Mouse (Mus musculus) hindbrain, embryonic 10.5 days (tissue): Measurements from ENCODE around the gene Tpx2. TPM values are rescaled to one million over a fixed set of nuclear protein-coding genes. Genes with fewer than 3 reads are reported as not detected.

Experiments
- DNase-seq: peaks from one replicate; pipeline ENCODE4 v3.0.0-alpha.2; 2017; ENCODE audit warnings: low spot score
- H3K27ac ChIP-seq: fragments of 300-500 bp; sonication (generic); 2 replicates; pipeline ENCODE4 v1.5.1; 2016; ENCODE audit warnings: mild to moderate bottlenecking, moderate library complexity
- H3K27me3 ChIP-seq: fragments of 300-500 bp; sonication (generic); 2 replicates; pipeline ENCODE4 v1.6.1; 2016; ENCODE audit warnings: mild to moderate bottlenecking; ENCODE audit not compliant: poor library complexity, insufficient read depth, severe bottlenecking
- H3K36me3 ChIP-seq: fragments of 300-500 bp; sonication (generic); 2 replicates; pipeline ENCODE4 v1.6.1; 2016; ENCODE audit warnings: mild to moderate bottlenecking, moderate library complexity
- H3K4me1 ChIP-seq: fragments of 300-500 bp; sonication (generic); replicated peaks from 2 replicates; pipeline ENCODE4 v1.6.1; 2016; ENCODE audit warnings: mild to moderate bottlenecking
- H3K4me3 ChIP-seq: fragments of 300-500 bp; sonication (generic); 2 replicates; pipeline ENCODE4 v1.5.1; 2016; ENCODE audit warnings: mild to moderate bottlenecking, moderate library complexity
- H3K9me3 ChIP-seq: fragments of 300-500 bp; sonication (generic); 2 replicates; pipeline ENCODE4 v1.6.1; 2016; ENCODE audit warnings: mild to moderate bottlenecking, moderate library complexity
- WGBS: fragments of 180-500 bp; shearing (Covaris S2); methylation state at CpG from one replicate; pipeline ENCODE4 v1.1.7; 2016; 5-methylcytosine and 5-hydroxymethylcytosine counted together
- polyA plus RNA-seq: library from polyadenylated mRNA; unstranded; fragments of >200 nt; fragmentation: Nextera tagmentation; extraction: Ambion mirVana; gene quantifications from 2 replicates; pipeline ENCODE4 v1.2.1, GENCODE M21; 2016

Tpx2 gene
- polyA plus RNA-seq, 1 experiment from 2014 or later: 106 TPM

DNA sequence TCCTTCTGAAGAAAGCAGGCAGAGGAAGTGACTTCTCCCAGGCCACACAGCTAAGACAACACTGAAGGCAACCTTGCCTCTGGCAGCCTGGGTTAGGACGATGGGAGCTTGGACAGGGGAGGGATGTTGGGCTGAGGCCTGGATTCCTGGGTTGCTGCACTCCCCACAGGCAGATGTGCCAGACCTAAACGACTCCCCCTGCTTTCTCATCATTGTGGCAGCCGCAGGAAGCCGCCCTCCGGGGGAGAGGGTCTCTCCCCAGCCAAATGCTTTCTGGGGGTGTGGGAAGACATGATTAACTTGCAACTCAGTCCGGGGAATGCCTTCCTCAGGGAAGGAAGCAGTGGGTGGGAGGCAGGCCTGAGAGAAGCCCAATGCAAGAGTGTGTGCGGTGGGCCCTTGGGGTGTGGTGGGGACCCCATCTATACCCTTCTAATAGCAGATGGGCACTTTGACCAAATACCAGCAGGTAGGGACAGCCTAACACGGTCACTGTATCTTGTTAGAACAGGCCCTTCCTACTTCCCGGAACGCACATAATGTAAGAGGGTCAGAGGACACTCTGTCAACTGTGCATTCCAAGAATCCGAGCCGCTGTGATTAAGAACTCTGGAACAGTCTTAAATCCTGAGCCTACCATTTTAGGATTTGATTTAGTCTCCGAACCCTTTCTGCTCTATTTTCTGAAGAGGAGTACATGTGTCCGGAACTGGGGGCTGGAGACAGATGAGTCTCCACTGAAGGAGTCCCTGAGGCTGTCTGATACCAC lies 80.6 kb downstream of the Tpx2 start:
- Histone ChIP-seq H3K4me1 (peaks cover 73% of the 10 kb centered on the region), H3K36me3 (no peaks in the 10 kb centered on the region), H3K27ac (0 out of 2 replicates have a peak overlapping the region, but pooled peaks have one; percentile 31), H3K27me3 (peaks cover 21% of the 10 kb centered on the region; the same call in 1 of the 2 replicates), H3K9me3 (no peaks in the 10 kb centered on the region), H3K4me3 (no peak overlapping the region)
- no peak for DNase-seq
- WGBS: 47% methylated on average over 14 of the region's 14 CpGs

DNA sequence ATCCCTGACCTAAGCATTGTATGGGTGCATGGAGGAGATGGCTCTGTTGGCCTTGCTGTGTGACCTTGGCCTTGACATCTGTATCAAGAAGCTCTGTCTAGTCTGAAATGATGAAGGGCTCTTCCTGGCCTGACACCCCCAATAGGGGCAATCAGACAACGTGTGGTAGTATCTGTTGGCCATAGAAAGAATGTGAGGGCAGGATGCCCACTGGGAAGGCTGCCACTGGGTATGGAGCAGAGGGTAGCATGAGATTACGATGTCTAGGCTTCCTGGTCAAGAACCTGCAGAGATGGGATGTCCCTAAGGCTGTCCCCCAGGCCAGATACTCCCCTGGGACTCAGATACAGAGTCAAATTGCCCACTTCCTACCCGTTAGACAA lies 81.2 kb downstream of the Tpx2 start:
- no peak overlapping the region for H3K4me3 ChIP-seq
- no peak for DNase-seq
- peaks cover 70% of the 10 kb centered on the region for H3K4me1 ChIP-seq
- no peaks in the 10 kb centered on the region for H3K9me3 ChIP-seq
- H3K27ac ChIP-seq: no peak overlapping the region; the same call in 1 of the 2 replicates
- WGBS: 76% methylated on average over 3 of the region's 3 CpGs
- no peaks in the 10 kb centered on the region for H3K36me3 ChIP-seq
- peaks cover 24% of the 10 kb centered on the region; the same call in 1 of the 2 replicates for H3K27me3 ChIP-seq

DNA sequence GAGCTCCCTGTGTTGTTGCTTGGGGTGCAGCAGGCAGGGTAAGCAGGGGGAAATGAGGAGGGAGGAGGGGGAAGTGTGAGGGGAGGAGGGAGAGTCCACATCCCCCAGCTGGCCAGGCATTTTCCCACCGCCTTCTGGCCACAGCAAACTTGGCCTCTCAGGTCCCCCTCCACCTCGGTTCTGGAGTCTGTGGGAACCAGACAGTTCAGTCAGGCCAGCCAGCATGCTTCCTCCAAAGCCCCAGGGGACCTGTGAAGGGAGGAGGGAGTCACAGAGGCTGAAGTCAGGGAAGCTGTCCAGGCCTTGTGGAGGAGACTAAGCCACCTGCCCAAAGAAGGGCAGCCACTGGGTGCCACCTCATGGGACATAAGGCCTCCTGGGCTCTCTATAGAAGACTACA lies 82.5 kb downstream of the Tpx2 start:
- H3K27ac ChIP-seq: peak overlapping the region; percentile 60
- 40% methylated on average over 2 of the region's 2 CpGs for whole genome bisulfite sequencing
- H3K36me3 ChIP-seq: no peaks in the 10 kb centered on the region
- H3K9me3 ChIP-seq: no peaks in the 10 kb centered on the region
- DNase-seq: no peak
- peaks cover 57% of the 10 kb centered on the region for H3K4me1 ChIP-seq
- peaks cover 26% of the 10 kb centered on the region for H3K27me3 ChIP-seq
- H3K4me3 ChIP-seq: no peak overlapping the region

DNA sequence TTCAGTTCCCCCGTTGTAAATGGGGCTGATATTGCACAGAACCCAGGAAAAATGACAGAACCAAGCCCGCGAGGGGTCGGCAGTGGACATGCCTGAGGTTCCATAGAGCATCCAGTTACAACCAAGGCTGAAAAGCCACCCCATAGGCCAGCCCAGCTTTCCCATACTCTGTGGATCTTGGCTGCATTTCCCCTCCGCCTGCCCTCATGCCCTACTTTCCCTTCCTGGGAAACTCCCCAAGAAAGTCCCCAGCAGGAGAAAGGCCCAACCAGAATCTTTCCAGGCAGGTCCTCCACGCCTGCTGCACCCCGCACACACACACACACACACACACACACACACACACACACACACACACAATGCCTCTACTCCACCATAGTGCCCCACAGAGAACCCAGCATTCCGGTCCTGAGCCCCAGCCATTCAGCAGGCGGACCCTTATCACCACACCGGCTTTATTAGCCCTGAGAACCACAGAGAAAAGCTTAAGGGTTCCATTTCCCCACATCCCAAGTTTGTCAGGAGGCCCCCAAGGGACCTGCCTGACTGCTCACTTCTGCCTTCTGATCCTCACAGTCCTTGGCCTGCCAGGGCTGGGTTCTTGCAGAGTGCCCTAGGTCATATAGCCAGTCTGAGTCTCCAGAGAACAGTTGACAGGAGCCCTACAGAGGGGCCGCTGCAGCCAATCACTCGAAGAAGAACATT lies 83.8 kb downstream of the Tpx2 start:
- Histone ChIP-seq H3K4me3 (no peak overlapping the region), H3K27ac (peak overlapping the region; percentile 59; the same call in 1 of the 2 replicates), H3K4me1 (peaks cover 44% of the 10 kb centered on the region), H3K9me3 (no peaks in the 10 kb centered on the region), H3K36me3 (no peaks in the 10 kb centered on the region), H3K27me3 (peaks cover 39% of the 10 kb centered on the region)
- WGBS: 79% methylated on average over 12 of the region's 12 CpGs
- DNase-seq: no peak

- H3K27me3 ChIP-seq: peaks cover 40% of the 10 kb centered on the region
- peaks cover 34% of the 10 kb centered on the region for H3K4me1 ChIP-seq
- no peaks in the 10 kb centered on the region for H3K36me3 ChIP-seq
- no peak within 1 kb of the TSS for H3K4me3 ChIP-seq
- WGBS: 43% methylated on average over 9 of the region's 9 CpGs
- no peaks in the 10 kb centered on the region for H3K9me3 ChIP-seq
- peak within 1 kb of the TSS; percentile 59 for H3K27ac ChIP-seq
- DNase-seq: no peak
Measured at GRCm38 (mm10) chr2:152933048-152933447, 85.3 kb downstream of the Tpx2 start, which contains the start of gene Foxs1. Gene Foxs1, minus strand, starts transcription at chr2:152933208.

DNA sequence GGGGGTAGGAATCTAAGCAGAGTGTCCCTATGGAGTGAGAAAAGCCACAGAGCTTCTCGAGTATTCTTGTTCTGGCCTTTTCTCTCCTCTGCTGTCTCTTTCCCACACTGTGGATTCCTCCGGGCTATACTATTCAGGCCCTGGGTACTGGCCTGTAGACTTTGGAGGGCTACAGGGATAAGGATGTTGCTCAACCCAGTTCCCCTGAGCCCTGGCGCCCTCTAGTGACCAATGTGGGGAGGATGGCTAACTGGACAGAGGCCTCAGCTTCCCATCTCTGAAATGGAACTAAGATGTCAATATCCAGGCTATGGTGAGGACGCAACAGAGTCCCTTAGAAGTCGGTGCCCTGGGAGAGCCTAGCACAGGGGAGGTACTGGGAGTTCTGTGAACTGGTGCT lies 85.8 kb downstream of the Tpx2 start:
- Histone ChIP-seq H3K27ac (no peak overlapping the region), H3K4me1 (peaks cover 28% of the 10 kb centered on the region), H3K9me3 (no peaks in the 10 kb centered on the region), H3K27me3 (peaks cover 45% of the 10 kb centered on the region), H3K36me3 (no peaks in the 10 kb centered on the region), H3K4me3 (no peak overlapping the region)
- DNase-seq: peak; percentile 70
- WGBS: 36% methylated on average over 5 of the region's 5 CpGs

DNA sequence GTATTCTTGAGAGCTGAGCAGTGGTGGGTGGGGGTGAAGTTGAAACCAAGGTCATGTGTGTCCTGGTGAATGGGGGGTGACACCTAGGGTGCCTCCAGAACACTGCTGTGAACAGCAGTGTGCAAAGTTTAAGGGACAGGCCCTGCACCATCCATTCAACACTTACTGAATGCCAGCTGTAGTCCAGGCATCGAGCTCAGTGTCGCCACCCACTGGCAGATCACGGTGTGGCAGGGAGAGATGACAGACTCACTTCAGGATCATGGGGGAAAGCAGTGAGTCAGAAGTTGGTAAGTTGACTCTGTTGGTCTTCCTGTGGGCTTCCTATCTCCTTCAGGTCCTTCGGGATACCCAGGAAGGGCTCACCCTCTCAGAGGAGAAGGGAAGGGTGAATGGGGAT lies 92.1 kb downstream of the Tpx2 start:
- no peaks in the 10 kb centered on the region for H3K36me3 ChIP-seq
- H3K9me3 ChIP-seq: no peaks in the 10 kb centered on the region
- 18% methylated on average over 4 of the region's 4 CpGs for WGBS
- peaks cover 24% of the 10 kb centered on the region for H3K4me1 ChIP-seq
- no peak overlapping the region for H3K27ac ChIP-seq
- DNase-seq: peak; percentile 61
- H3K4me3 ChIP-seq: no peak overlapping the region
- H3K27me3 ChIP-seq: peaks cover 83% of the 10 kb centered on the region

DNA sequence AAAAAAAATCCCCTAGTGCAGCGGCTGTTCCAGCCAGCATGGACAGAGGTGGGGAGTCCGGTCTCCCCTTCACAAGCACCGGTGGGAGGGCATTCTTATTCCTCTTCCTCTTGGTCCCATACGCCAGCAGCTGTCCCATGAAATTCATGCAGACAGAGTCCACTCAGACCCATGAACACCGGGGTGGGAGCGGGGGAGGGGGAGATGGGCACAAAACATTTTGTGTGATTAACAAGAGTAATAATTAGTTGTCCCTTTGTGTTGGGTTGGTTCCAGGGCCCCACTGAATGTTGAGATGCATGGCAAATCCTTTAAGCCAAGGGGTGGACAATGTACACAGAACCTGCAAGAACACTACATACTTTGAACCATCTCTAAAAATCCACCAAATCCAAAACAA lies 93.3 kb downstream of the Tpx2 start:
- Histone ChIP-seq H3K4me1 (peaks cover 24% of the 10 kb centered on the region), H3K27ac (no peak overlapping the region), H3K27me3 (peaks cover 85% of the 10 kb centered on the region), H3K9me3 (no peaks in the 10 kb centered on the region), H3K36me3 (no peaks in the 10 kb centered on the region), H3K4me3 (no peak overlapping the region)
- no peak for DNase-seq
- WGBS: 82% methylated on average over 6 of the region's 6 CpGs

GRCm38 (mm10) chr2:152941776-152942175 lies 94.0 kb downstream of the Tpx2 start:
- peaks cover 87% of the 10 kb centered on the region for H3K27me3 ChIP-seq
- no peaks in the 10 kb centered on the region for H3K36me3 ChIP-seq
- H3K4me3 ChIP-seq: no peak overlapping the region
- H3K4me1 ChIP-seq: peaks cover 24% of the 10 kb centered on the region
- WGBS: 33% methylated on average over 7 of the region's 7 CpGs
- H3K9me3 ChIP-seq: no peaks in the 10 kb centered on the region
- DNase-seq: peak; percentile 6
- H3K27ac ChIP-seq: no peak overlapping the region

DNA sequence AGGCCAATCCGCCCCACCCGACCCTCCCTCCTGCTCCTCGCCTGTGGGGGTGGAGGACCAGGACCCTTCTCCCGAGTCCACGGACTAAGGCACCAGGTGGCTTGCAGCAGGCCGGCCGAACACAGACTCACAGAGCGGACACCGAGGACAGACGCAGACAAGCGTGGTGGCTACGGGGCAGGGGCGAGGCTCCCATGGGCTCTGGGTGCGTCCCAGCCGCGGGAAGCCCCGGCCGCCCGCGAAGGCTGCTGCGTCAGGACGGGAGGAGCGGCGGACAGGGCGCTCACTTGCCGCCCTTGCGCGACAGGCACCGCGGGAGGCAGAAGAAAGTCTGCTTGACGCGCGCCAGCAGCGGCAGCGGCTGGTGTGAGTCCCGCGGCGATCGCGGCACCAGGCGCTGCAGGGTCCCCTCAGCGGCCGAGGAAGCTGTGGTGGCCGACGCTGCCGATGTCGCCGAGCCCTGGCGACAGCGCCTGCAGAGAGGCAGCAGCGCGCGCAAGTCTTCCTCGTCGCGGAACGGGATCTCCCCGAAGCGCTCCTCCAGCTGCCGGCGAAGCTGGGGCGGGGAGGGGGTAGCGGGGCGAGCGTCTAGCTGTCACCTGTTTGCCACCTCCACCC lies 95.2 kb downstream of the Tpx2 start:
- H3K27me3 ChIP-seq: peaks cover 99% of the 10 kb centered on the region
- DNase-seq: peak; percentile 47
- WGBS: under 1% methylated on average over 64 of the region's 65 CpGs

GRCm38 (mm10) chr2:152943568-152943967 lies 95.8 kb downstream of the Tpx2 start:
- Histone ChIP-seq H3K9me3 (no peaks in the 10 kb centered on the region), H3K4me3 (peak overlapping the region; percentile 61), H3K4me1 (peaks cover 24% of the 10 kb centered on the region), H3K27me3 (peaks cover 99% of the 10 kb centered on the region), H3K27ac (no peak overlapping the region; the same call in 1 of the 2 replicates), H3K36me3 (no peaks in the 10 kb centered on the region)
- DNase-seq: peak; percentile 18
- 6% methylated on average over 8 of the region's 8 CpGs for WGBS

More for the DNA sequence above, 95.2 kb downstream of the Tpx2 start:
- H3K27ac ChIP-seq: peak overlapping the region; percentile 66
- peak overlapping the region; percentile 61 for H3K4me3 ChIP-seq
- peaks cover 24% of the 10 kb centered on the region for H3K4me1 ChIP-seq
- no peaks in the 10 kb centered on the region for H3K9me3 ChIP-seq
- H3K36me3 ChIP-seq: no peaks in the 10 kb centered on the region

DNA sequence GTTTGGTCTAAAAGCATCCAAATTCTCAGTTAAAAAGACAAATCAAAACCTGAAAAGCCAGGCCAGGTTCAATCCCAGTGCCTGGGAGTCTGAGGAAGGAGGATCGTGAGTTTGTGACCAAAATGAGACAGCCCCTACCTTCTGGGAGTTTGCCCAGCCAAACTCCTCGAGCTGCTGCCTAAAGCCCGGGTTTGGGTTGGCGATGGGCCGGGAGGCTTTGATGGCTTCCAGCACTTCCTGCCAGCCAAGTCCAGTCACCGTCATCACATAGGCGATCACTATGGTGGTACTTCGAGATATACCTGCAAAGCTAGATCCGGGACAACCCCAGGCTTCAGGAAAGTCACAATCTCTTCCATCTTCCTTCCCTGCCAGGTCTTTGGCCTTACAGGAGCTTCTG lies 96.2 kb downstream of the Tpx2 start:
- no peak overlapping the region for H3K27ac ChIP-seq
- 63% methylated on average over 9 of the region's 9 CpGs for WGBS
- no peaks in the 10 kb centered on the region for H3K36me3 ChIP-seq
- peaks cover 99% of the 10 kb centered on the region for H3K27me3 ChIP-seq
- H3K9me3 ChIP-seq: no peaks in the 10 kb centered on the region
- no peak for DNase-seq
- H3K4me3 ChIP-seq: no peak overlapping the region; the same call in 1 of the 2 replicates
- H3K4me1 ChIP-seq: peaks cover 24% of the 10 kb centered on the region
